Mouse (Mus musculus) cortical plate, adult 2 months (tissue): ENCODE measurements around the gene Fmn2. TPM values are rescaled to one million over a fixed set of nuclear protein-coding genes. Genes with fewer than 3 reads are reported as not detected.

ENCODE experiments used
- H3K27ac ChIP-seq: fragments of 200-500 bp; 2 replicates; pipeline ENCODE4 v1.5.1; 2012; ENCODE audit warnings: low read length, control low read depth, inconsistent platforms; ENCODE audit not compliant: insufficient read depth
- H3K4me1 ChIP-seq: fragments of 200-500 bp; 2 replicates; pipeline ENCODE4 v1.6.1; 2011; ENCODE audit warnings: low read length; ENCODE audit not compliant: control insufficient read depth, insufficient read depth
- H3K4me3 ChIP-seq: fragments of 200-500 bp; 2 replicates; pipeline ENCODE4 v1.5.1; 2011; ENCODE audit warnings: mild to moderate bottlenecking, low read length, control low read depth; ENCODE audit not compliant: insufficient read depth
- CTCF ChIP-seq: fragments of 200-500 bp; IDR thresholded peaks from 2 replicates; pipeline ENCODE4 v1.5.1; 2011; ENCODE audit warnings: mild to moderate bottlenecking, control low read depth, low read length; ENCODE audit not compliant: insufficient read depth; ENCODE audit errors: extremely low read depth
- POLR2A ChIP-seq: fragments of 200-500 bp; IDR thresholded peaks from 2 replicates; pipeline ENCODE4 v1.6.1; 2011; ENCODE audit warnings: mild to moderate bottlenecking, low read length, control low read depth; ENCODE audit not compliant: insufficient read depth; ENCODE audit errors: extremely low read depth
- polyA plus RNA-seq: library from polyadenylated mRNA; depleted of rRNA; stranded (reverse); fragments of >200 nt; gene quantifications from 2 replicates; pipeline ENCODE4 v1.2.3, GENCODE M21; 2012

The Fmn2 gene
- polyA plus RNA-seq, 1 experiment: 30.3 TPM

- peak overlapping the region; percentile 97 for H3K4me3 ChIP-seq
Measured at GRCm38 (mm10) chr1:174502846-174503745, 1.5 kb downstream of the Fmn2 start.

GRCm38 (mm10) chr1:174508571-174509110 is 7.0 kb downstream of the Fmn2 start:
- Histone ChIP-seq H3K4me3 (no peak overlapping the region), H3K4me1 (peaks cover 13% of the 10 kb centered on the region), H3K27ac (no peak overlapping the region)
- no peak for TF ChIP-seq CTCF
- no peak for TF ChIP-seq POLR2A

More at GRCm38 (mm10) chr1:174502846-174503745, 1.5 kb downstream of the Fmn2 start:
- no peak for TF ChIP-seq POLR2A
- TF ChIP-seq CTCF: no peak
- H3K27ac ChIP-seq: peak overlapping the region; percentile 93
- peaks cover 5% of the 10 kb centered on the region for H3K4me1 ChIP-seq

- TF ChIP-seq CTCF (no peak), POLR2A (no peak)
- Histone ChIP-seq H3K27ac (peak overlapping the region; percentile 40; the same call in 1 of the 2 replicates), H3K4me1 (peaks cover 14% of the 10 kb centered on the region), H3K4me3 (no peak overlapping the region)
Measured at GRCm38 (mm10) chr1:174513419-174513818, 11.8 kb downstream of the Fmn2 start.

- Histone ChIP-seq H3K4me1 (peaks cover 4% of the 10 kb centered on the region; the same call in 1 of the 2 replicates), H3K4me3 (no peak overlapping the region), H3K27ac (peak overlapping the region; percentile 73)
- no peak for TF ChIP-seq CTCF
- no peak for TF ChIP-seq POLR2A
Measured at GRCm38 (mm10) chr1:174521976-174522770, 20.5 kb downstream of the Fmn2 start.

GRCm38 (mm10) chr1:174522809-174523511 is 21.3 kb downstream of the Fmn2 start:
- H3K4me3 ChIP-seq: no peak overlapping the region
- TF ChIP-seq CTCF (no peak), POLR2A (no peak)
- peaks cover 4% of the 10 kb centered on the region; the same call in 1 of the 2 replicates for H3K4me1 ChIP-seq
- peak overlapping the region; percentile 73; the same call in 1 of the 2 replicates for H3K27ac ChIP-seq

- TF ChIP-seq CTCF (no peak), POLR2A (no peak)
- H3K27ac ChIP-seq: no peak overlapping the region
- H3K4me3 ChIP-seq: no peak overlapping the region
- peaks cover 4% of the 10 kb centered on the region; the same call in 1 of the 2 replicates for H3K4me1 ChIP-seq
Measured at GRCm38 (mm10) chr1:174523512-174523828, 21.8 kb downstream of the Fmn2 start.

GRCm38 (mm10) chr1:174536742-174537453 is 35.3 kb downstream of the Fmn2 start:
- Histone ChIP-seq H3K4me3 (no peak overlapping the region), H3K27ac (no peak overlapping the region), H3K4me1 (no peaks in the 10 kb centered on the region)
- TF ChIP-seq CTCF (no peak), POLR2A (no peak)

GRCm38 (mm10) chr1:174537491-174537890 is 35.9 kb downstream of the Fmn2 start:
- TF ChIP-seq CTCF (no peak), POLR2A (no peak)

More at GRCm38 (mm10) chr1:174537491-174537890, 35.9 kb downstream of the Fmn2 start:
- no peak overlapping the region for H3K4me3 ChIP-seq
- H3K4me1 ChIP-seq: no peaks in the 10 kb centered on the region
- no peak overlapping the region for H3K27ac ChIP-seq
